Mouse (Mus musculus) CD4-positive, CD25-positive, alpha-beta regulatory T cell, adult 2 months (primary cell): ENCODE measurements around the gene Rcan1.

Experiments used
- DNase-seq: peaks from one replicate; pipeline ENCODE4 v3.0.0-alpha.2; 2012; ENCODE audit warnings: low read depth, low spot score

Gene Rcan1

DNA sequence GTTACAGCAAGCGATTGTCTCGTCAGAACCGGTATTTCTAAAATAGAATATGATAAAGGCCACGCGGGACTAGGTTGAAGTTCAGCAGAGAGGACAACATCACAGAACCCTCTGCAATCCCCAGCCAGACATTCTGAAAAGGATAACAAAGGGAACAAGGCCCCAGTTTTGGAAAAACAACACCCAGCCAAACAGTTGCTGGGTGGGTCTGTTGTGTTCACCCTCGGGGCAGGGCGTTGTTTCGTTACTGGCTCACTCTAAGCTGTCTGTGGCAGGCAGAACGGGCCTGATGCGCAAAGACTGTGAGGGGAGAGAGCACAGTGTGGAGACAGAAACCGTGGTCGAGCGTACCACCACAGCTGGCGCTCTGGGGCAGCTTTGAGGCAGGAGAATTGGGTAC is 2.2 kb downstream of the Rcan1 start:
- no peak for DNase-seq

DNA sequence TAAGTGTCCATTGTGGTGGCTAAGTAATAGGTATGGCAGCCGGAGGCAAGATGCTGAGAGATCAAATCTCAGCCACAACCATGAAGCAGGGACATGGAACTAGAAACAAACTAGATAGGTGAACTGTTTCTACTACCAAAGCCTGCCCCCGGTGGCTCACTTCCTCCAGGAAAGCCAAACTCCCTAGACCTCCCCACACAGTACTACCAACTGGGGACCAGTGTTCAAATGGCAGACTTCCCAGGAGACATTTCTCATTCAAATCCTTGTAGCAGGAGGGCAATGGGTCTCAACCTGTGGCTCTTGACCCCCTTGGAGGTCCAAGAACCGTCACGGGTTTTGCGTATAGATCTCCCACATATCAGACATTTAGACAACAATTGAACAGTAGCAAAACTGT is 3.6 kb downstream of the Rcan1 start:
- DNase-seq: peak; percentile 13

GRCm38 (mm10) chr16:92465642-92466526 is 4.8 kb downstream of the Rcan1 start:
- DNase-seq: peak; percentile 97

DNA sequence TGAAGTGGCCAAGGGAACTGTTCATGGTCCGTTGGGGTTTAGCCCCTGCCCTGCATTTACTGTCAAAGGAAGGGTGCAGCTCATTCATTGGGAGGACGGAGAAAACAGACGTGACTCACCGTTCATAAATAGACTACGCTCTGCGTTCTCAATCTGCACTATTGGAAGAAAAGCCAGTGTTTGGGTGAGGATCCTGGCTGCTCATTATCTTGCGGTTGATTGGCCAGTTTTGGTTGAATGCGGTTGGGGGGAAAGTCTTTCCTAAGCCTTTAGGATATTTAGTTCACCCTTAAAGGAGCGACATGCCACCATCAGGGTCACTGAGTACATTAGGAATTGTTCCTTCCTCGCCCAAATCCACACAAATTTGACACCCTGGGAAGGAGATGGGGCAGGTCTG is 5.4 kb downstream of the Rcan1 start:
- DNase-seq: no peak

GRCm38 (mm10) chr16:92464390-92464972 is 6.2 kb downstream of the Rcan1 start:
- DNase-seq: no peak

DNA sequence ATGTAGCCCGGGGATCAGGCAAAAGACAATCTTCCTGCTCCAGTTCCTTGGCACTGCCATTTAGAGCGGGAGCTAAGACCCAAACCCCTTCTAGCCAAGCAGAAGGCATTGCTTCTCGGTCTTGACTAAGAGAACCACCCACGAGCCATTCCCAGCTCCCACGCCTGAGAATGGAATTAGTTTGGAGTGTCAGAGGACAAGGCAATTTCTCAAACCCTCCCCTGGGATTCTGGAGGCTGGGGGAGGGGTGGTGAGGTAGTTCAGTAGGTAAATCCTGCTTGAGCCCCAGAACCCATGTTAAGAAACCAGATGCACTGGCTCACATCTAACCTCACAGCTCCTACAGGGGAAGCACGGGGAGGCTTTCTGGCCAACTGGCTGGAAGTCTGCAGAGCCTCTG is 9.3 kb downstream of the Rcan1 start:
- DNase-seq: no peak

DNA sequence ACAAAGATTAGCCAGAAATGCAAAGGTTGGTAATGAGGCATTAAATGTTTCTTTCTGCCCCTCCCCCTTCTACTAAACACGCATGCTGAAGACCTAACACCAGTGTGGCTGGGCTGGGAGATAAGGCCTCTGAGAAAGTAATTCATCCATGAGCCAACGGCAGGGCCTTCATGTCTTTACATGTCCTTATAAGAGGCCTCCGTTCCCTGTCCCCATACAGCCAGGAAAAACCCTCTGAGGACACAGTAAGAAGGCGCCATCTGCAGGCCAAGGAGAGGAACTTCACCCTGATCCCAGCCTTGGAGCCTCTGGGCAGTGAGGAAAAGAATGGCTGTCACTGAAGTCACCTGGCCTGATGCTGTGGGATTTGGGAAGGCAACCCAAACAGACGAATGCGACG is 13.1 kb downstream of the Rcan1 start:
- DNase-seq: peak; percentile 68

DNA sequence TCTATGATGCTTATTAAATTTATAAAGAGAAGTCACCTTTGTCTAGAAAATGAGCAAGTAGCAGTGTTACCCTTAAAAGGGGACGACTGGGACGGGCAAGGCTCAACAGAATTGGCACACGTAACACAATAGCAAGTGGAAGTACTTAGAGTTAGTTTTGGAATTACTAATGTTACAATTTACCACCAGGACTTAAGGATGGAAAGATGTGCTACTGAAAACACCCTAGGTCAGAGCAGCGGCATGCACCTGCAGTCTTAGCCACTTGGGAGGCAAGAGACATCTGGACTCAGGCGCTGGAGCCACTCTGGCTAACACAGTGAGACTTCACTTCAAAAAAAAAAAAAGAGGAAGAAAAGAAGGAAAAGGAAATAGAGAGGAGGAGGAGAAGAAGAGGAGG is 14.7 kb downstream of the Rcan1 start:
- DNase-seq: no peak

DNA sequence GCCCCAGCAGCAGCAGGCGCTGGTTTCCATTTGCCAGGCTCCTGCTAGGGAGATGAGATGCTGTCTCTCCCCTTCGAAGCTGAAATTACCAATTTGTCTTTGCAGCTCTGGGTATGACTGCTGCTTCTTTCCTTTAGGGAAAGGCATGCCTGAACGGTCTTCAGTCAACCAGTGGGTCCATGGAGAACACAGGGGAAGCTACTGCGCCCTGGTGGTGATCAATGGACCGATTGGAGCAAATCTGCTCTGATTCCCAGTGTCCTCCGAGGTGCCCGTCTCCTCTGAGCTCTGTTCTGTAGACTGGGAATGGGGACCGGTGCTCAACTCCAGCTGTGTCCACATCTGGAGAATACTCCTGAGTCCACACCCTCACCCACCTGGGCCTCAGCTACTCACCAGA is 15.2 kb downstream of the Rcan1 start:
- no peak for DNase-seq

GRCm38 (mm10) chr16:92454495-92454894 is 16.2 kb downstream of the Rcan1 start:
- no peak for DNase-seq

- DNase-seq: no peak
Observed at GRCm38 (mm10) chr16:92454002-92454401, 16.7 kb downstream of the Rcan1 start.

GRCm38 (mm10) chr16:92452609-92453008 is 18.1 kb downstream of the Rcan1 start:
- DNase-seq: no peak

GRCm38 (mm10) chr16:92451516-92452072 is 19.1 kb downstream of the Rcan1 start:
- DNase-seq: no peak

DNA sequence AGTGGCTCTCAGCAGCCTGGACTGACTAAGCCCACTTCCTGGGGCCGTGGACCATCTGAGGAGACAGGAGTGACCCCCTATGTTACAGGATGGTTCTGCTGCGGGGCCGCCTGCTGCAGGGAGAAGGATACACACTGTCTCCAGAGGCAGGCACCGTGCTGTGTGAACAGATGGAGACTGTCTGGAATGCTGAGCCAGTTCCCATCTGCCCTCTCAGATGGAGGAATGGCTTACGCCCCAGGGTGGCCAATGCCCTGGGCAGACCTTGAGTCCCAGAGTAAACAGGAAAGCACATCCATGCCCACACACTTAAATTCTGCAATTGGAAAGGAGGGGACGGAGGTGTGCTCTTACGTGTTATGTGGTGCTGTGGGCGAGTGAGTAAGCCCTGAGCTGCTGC is 20.3 kb downstream of the Rcan1 start:
- DNase-seq: no peak

DNA sequence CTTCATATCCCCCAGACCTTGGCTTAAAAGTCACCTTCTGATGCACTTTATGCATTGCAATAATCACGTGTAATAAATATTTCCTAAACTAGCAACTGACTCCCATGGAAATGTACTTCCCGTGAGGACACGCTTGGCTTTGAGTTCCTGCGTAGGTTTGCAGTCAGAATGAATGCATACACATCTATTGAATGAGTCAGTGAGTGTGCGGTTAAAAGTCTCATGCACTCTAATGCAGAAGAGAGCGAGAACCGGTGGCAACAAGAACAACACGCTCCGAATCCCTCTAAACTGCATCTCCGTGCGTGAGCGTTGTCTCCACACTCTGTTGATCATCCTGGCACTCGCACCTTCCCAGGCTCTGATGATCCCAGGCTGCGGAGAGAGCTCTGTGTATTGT is 21.6 kb downstream of the Rcan1 start:
- DNase-seq: no peak

DNA sequence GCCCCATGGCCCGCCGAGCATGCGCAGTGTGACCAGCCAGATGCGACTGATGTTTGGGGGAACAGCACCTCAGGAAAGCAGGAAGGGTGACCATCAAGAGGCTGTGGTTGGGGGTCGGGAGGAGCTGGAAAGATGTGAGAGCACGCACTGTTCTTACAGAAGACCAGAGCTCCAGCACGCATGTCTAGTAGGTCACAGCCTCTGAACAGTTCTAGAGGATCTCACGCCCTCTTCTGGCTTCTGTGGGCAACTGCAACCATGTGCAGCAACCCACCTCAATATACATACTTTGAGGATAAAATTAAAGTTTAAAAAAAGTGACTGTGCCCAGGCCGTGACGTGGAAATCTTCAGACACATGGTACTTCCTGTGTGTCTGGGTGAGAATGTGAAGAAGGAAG is 25.3 kb downstream of the Rcan1 start:
- peak; percentile 45 for DNase-seq

- DNase-seq: peak; percentile 75
Observed at GRCm38 (mm10) chr16:92443644-92444113, 27.0 kb downstream of the Rcan1 start.

GRCm38 (mm10) chr16:92442946-92443345 is 27.7 kb downstream of the Rcan1 start:
- no peak for DNase-seq

GRCm38 (mm10) chr16:92442150-92442549 is 28.5 kb downstream of the Rcan1 start:
- no peak for DNase-seq

- DNase-seq: no peak
Observed at GRCm38 (mm10) chr16:92441203-92441602, 29.5 kb downstream of the Rcan1 start.

DNA sequence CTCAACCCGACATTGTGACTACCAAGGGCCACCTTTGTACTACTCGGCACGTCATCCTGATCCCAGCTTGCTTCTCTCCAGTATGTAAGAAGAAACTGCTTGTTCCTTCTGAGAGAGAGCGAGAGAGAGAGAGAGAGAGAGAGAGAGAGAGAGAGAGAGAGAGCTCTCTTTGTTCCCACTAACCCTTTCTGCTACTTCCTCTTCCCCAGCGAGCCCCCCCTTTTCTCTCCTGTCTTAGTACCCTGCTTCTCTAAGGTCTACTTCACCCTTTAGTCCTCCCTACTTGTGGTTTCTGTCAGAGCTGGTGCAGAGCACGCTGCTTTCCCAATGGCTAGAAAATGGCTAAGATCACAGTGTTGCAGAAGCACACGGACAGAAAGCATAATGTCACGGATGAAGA is 30.4 kb downstream of the Rcan1 start:
- no peak for DNase-seq

GRCm38 (mm10) chr16:92439775-92440174 is 30.9 kb downstream of the Rcan1 start:
- no peak for DNase-seq
